Mouse (Mus musculus): ENCODE data around the gene Top1. TPM values are rescaled to one million over a fixed set of nuclear protein-coding genes. Genes with fewer than 3 reads are reported as not detected.

Gene Top1
- polyA plus RNA-seq, 1 experiment from 2014 or later, result 92.2 TPM

DNA sequence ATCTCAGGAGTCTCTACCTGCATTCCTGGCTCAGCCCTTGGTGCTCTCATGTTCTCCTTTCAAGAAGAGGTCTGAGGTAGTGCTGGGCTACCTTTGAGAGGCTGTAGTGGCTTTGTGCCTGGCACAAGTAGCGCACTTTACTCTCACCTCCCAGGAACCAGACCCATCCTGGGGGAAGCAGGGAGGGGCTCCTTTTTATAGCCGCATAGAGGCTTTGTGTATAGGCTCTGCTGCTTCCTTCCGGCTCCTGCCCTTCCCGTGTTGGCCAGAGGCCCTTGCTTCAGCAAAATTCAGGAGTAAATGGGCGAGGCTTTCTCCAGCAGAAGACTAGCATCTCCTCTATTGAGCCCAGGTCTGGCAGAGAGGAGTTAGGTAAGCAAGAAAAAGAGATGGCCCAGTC, 92.7 kb downstream of the Top1 start:
- 62% methylated on average over 5 of the region's 5 CpGs for WGBS
- Histone ChIP-seq H3K4me2 (no peak overlapping the region), H3K4me3 (no peak overlapping the region), H3K4me1 (replicated peaks) (peaks cover 96% of the 10 kb centered on the region), H3K27me3 (no peaks in the 10 kb centered on the region), H3K9me3 (no peaks in the 10 kb centered on the region), H3K27ac (replicated peaks) (0 out of 2 replicates have a peak overlapping the region, but pooled peaks have one; percentile 7), H3K9ac (no peak overlapping the region), H3K36me3 (peaks cover 60% of the 10 kb centered on the region)
- no peak for ATAC-seq (ENCODE audit: low read depth)

DNA sequence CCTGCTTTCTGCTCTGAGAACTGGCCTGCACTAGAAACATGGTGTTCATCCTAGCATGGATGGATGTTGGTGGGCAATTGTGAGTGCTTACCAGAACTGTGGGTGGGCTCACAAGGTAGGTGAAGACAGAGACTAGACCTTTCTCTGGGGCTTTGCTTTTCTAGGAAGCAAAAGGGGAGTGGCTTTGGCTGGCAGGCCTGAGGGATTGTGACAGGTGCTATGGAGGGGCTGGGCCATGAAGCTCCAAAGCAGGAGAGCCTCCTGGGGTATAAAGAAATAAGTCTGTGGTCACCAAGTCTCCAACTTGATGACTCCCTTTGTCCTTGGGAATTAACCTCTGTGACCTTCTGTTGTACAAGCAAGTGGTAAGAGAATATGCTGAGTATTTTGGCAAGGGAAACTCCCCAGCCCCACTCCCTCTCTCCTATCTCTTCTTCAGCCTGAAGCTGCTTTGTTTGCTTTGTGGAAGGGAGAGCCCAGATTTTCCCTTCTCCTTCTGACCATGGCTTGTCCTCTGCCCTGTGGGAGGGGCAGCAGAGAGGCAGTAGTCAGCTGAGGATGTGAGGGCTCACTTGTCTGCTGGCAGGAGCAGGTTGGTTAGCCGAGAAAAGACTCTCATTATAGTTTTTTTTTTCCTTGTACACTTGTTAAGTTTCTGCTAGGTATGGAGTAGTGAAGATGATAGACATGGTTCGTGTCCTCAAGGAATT, 94.1 kb downstream of the Top1 start:
- WGBS, result 61% methylated on average over 2 of the region's 2 CpGs
- no peaks in the 10 kb centered on the region for H3K9me3 ChIP-seq
- peaks cover 96% of the 10 kb centered on the region for H3K4me1 ChIP-seq (replicated peaks)
- peaks cover 51% of the 10 kb centered on the region for H3K36me3 ChIP-seq
- no peak overlapping the region for H3K9ac ChIP-seq
- peak overlapping the region; percentile 18; the same call in 1 of the 2 replicates for H3K27ac ChIP-seq (replicated peaks)
- H3K4me3 ChIP-seq, result no peak overlapping the region
- ATAC-seq (ENCODE audit: low read depth), result no peak
- no peaks in the 10 kb centered on the region for H3K27me3 ChIP-seq
- H3K4me2 ChIP-seq, result no peak overlapping the region

DNA sequence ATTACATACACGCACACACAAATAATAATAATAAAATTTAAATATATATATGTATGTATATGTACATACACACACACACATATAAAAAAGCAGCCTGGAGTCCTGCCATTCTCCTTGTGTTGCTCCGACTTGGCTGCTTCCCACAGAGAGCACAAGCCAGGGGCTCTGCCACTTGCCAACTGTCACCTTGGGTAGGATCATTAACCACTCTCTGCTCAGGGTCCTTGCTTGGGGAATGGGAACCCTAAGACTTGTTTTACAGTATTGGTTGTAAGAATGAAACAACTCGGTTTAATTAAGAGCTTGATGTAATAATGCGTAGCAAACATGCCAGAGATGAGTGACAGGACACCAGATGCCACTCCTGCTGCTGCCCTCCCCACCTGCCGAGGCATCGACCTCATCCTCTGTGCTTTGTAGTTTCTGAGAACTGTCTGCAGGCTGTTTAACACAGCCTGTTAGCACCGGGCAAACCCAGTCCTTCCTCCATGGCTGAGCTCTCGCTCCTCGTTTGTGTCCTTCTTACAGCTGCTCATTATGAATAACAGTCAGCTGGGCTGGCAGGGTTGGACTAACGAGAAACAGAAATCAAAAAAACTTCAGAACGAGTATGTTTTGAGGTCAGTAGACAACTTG, 95.0 kb downstream of the Top1 start:
- WGBS, result 64% methylated on average over 11 of the region's 11 CpGs
- peak overlapping the region; percentile 18; the same call in 1 of the 2 replicates for H3K27ac ChIP-seq (replicated peaks)
- ATAC-seq (ENCODE audit: low read depth), result no peak
- no peaks in the 10 kb centered on the region for H3K9me3 ChIP-seq
- no peak overlapping the region for H3K4me3 ChIP-seq
- H3K36me3 ChIP-seq, result peaks cover 46% of the 10 kb centered on the region
- no peaks in the 10 kb centered on the region for H3K27me3 ChIP-seq
- H3K4me2 ChIP-seq, result no peak overlapping the region
- no peak overlapping the region for H3K9ac ChIP-seq
- peaks cover 95% of the 10 kb centered on the region for H3K4me1 ChIP-seq (replicated peaks)

DNA sequence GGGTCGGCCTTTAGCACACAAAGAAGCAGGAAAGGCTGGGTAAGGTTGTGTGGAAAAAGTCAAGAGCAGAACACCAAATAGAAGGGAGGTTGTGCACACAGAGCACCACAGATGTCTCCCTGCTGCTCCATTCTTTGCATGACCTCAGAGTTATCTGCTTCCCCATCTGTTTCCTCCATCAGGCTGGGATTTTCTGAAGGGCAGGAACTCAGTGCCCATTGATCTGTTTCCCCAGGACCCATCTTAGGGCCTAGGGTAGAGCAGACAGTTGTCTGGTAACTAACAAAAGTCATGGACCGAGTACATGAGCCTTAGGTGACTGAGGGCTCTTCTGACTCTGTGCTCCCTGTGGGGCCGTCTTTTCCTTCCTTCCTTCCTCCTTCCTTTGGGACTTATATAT, 95.9 kb downstream of the Top1 start:
- Histone ChIP-seq H3K4me2 (no peak overlapping the region), H3K9ac (no peak overlapping the region), H3K9me3 (no peaks in the 10 kb centered on the region), H3K27ac (replicated peaks) (peak overlapping the region; percentile 18; the same call in 1 of the 2 replicates), H3K4me3 (no peak overlapping the region), H3K27me3 (no peaks in the 10 kb centered on the region), H3K36me3 (peaks cover 44% of the 10 kb centered on the region), H3K4me1 (replicated peaks) (peaks cover 85% of the 10 kb centered on the region)
- no peak for ATAC-seq (ENCODE audit: low read depth)
- 81% methylated on average over 3 of the region's 3 CpGs for WGBS

DNA sequence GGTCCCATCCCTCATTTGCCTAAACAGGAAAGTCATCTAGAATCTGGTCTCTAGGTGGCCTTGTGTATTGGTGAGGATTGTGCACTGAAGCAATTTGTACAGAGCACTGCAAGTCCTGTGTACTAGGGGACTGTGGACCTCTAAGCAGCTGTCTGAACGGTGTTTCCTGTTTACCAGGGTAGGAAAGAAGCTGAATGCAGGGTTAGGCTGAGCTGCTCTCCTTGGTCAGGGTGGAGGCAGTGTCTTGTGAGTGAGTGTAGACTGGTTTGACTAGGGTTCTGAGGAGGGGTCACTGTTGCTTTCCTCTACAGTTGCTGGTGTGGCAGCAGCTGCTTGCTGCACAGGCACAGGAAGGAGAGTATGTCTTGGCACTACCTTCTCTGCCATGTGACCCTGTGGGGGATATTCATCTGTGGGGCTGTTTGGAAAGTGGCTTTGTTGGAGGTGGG, 96.5 kb downstream of the Top1 start:
- 81% methylated on average over 1 of the region's 1 CpGs for WGBS
- Histone ChIP-seq H3K4me2 (no peak overlapping the region), H3K4me3 (no peak overlapping the region), H3K27me3 (no peaks in the 10 kb centered on the region), H3K9me3 (no peaks in the 10 kb centered on the region), H3K4me1 (replicated peaks) (peaks cover 80% of the 10 kb centered on the region), H3K9ac (0 out of 2 replicates have a peak overlapping the region, but pooled peaks have one; percentile 26), H3K36me3 (peaks cover 45% of the 10 kb centered on the region), H3K27ac (replicated peaks) (peak overlapping the region; percentile 49)
- ATAC-seq (ENCODE audit: low read depth), result no peak

DNA sequence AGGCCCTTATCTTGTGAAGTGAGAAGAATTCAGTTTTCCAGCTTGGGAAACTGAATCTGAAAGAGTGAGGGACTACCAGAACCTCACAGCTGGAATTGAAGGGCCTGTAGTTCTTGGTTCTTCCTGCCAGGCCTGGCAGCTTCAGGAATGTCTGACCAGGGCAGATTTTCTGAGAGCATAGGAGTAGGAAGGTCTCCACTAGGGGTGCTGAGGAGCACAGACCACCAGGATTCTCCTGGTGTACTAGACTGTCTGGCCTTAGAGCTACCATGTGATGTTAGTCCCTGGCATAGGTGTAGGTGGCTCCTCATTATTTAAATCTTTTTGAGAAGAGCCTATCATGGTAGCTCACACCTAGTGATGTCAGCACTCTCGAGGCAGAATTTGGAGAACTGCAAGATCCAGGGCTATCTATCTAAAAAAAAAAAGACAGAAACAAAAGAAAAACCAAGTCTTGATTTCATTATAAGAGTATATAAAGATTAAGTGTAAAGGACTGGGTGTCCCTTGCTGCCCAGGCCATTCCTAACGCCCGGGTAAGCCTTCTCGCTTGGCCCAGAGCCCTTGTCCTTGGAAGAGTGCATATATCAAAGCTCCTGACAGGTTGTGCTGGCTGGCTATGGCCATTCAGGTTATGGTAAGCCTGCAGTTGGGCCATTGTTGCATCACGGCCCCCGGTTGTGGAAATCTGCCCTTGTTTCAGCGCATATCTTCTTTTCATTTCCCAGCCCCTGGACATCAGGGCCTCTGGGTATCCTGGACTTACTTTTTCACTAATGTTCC, 98.5 kb downstream of the Top1 start:
- Histone ChIP-seq H3K9me3 (no peaks in the 10 kb centered on the region), H3K4me2 (no peak overlapping the region), H3K4me1 (replicated peaks) (peaks cover 60% of the 10 kb centered on the region), H3K27me3 (no peaks in the 10 kb centered on the region), H3K36me3 (peaks cover 47% of the 10 kb centered on the region), H3K9ac (no peak overlapping the region), H3K27ac (replicated peaks) (peak overlapping the region; percentile 33; the same call in 1 of the 2 replicates), H3K4me3 (no peak overlapping the region)
- 77% methylated on average over 7 of the region's 7 CpGs for WGBS
- ATAC-seq (ENCODE audit: low read depth), result no peak

DNA sequence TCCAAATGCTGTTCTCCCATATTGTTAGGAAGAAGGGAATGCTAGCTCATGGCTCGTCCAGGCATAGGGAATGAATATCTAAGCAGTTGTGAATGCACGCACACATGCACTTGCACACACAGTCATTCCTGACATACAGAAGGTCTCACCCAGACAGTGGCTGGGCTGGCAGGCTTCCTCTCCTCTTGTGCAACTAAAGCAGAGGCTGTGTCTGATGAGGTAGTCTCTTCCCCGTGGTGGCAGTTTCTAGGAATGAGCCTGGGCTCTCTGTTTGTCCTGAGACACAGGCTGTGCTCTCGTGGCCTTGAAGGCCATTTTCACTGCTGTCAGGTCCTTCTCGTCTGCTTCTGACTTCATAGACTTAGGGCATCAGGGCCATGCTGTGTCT, 99.1 kb downstream of the Top1 start:
- Histone ChIP-seq H3K4me1 (replicated peaks) (peaks cover 55% of the 10 kb centered on the region), H3K36me3 (peaks cover 47% of the 10 kb centered on the region)
- ATAC-seq (ENCODE audit: low read depth), result no peak

DNA sequence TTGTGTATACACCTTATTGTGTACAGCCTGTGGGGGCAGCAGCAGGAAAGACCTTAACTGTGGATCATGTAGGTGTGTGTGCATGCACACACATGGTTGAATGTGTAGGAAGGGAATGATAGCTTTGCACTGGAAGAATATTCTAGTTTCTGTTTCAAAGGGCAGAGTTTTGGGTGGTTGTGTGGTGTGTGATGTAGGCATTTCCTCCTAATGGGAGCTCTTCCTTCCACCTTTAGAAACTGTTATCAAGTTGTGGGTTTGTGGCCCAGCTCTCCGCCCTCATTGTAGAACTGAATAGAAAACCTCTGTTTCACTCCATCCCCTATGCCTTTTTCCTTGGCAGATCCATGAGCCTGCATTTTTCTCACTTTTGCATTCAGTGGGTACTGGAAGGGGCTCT, 99.8 kb downstream of the Top1 start:
- no peaks in the 10 kb centered on the region for H3K27me3 ChIP-seq
- peak overlapping the region; percentile 18; the same call in 1 of the 2 replicates for H3K27ac ChIP-seq (replicated peaks)
- H3K9me3 ChIP-seq, result no peaks in the 10 kb centered on the region
- H3K4me3 ChIP-seq, result no peak overlapping the region
- WGBS, result 95% methylated on average over 1 of the region's 1 CpGs
- ATAC-seq (ENCODE audit: low read depth), result no peak
- H3K4me2 ChIP-seq, result no peak overlapping the region
- peaks cover 52% of the 10 kb centered on the region for H3K36me3 ChIP-seq
- peaks cover 48% of the 10 kb centered on the region for H3K4me1 ChIP-seq (replicated peaks)
- H3K9ac ChIP-seq, result no peak overlapping the region

More for the DNA sequence above, 99.1 kb downstream of the Top1 start:
- peak overlapping the region; percentile 33; the same call in 1 of the 2 replicates for H3K27ac ChIP-seq (replicated peaks)
- H3K27me3 ChIP-seq, result no peaks in the 10 kb centered on the region
- H3K9ac ChIP-seq, result no peak overlapping the region
- no peak overlapping the region for H3K4me2 ChIP-seq
- 89% methylated on average over 5 of the region's 5 CpGs for WGBS
- no peaks in the 10 kb centered on the region for H3K9me3 ChIP-seq
- no peak overlapping the region for H3K4me3 ChIP-seq

DNA sequence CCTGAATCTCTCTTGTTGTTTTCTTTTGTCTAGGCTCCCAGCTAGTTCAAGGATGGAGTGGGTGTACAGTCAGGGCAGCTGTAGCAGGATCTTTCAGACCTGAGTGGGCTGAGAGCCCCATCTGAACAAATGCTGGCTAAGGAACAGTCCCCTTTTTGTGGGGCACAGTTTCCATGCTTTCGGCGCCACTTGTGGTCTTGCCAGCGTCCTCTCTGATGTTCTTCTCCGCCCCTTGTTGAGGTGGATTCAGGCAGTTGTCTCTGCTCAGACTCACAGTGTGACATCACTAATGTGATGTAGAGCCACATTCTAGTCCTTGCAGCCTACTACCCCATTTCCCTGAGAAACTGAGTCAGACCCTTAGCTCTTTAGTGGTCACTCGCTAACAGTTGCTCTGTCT, 100.9 kb downstream of the Top1 start:
- Histone ChIP-seq H3K27ac (replicated peaks) (no peak overlapping the region), H3K9me3 (no peaks in the 10 kb centered on the region), H3K4me2 (no peak overlapping the region), H3K36me3 (peaks cover 63% of the 10 kb centered on the region), H3K4me3 (no peak overlapping the region), H3K4me1 (replicated peaks) (peaks cover 36% of the 10 kb centered on the region), H3K9ac (no peak overlapping the region), H3K27me3 (no peaks in the 10 kb centered on the region)
- WGBS, result 93% methylated on average over 5 of the region's 5 CpGs
- no peak for ATAC-seq (ENCODE audit: low read depth)

DNA sequence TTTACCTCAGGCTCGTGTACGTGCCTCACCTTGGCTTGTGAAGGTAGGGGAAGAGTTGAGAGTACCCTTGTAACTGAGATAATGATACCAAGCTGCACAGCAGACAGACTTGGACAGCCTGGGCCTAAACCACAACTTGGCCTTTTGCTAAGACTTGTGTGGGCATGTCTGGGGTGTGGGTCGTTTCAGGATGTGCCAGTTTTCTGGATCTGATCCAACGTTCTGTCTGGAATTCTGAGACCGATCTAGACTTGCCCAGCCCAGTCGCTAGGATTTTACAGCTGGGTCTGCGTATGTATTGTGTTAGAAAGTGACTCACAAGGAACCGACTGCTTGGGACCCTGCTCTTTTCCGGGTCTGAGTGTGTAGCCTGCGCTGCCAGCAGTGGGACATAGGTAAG, 101.4 kb downstream of the Top1 start:
- Histone ChIP-seq H3K4me1 (replicated peaks) (peaks cover 32% of the 10 kb centered on the region), H3K9ac (no peak overlapping the region), H3K4me3 (no peak overlapping the region), H3K27ac (replicated peaks) (no peak overlapping the region), H3K4me2 (no peak overlapping the region), H3K36me3 (peaks cover 68% of the 10 kb centered on the region), H3K27me3 (no peaks in the 10 kb centered on the region), H3K9me3 (no peaks in the 10 kb centered on the region)
- WGBS, result 95% methylated on average over 10 of the region's 10 CpGs
- no peak for ATAC-seq (ENCODE audit: low read depth)

DNA sequence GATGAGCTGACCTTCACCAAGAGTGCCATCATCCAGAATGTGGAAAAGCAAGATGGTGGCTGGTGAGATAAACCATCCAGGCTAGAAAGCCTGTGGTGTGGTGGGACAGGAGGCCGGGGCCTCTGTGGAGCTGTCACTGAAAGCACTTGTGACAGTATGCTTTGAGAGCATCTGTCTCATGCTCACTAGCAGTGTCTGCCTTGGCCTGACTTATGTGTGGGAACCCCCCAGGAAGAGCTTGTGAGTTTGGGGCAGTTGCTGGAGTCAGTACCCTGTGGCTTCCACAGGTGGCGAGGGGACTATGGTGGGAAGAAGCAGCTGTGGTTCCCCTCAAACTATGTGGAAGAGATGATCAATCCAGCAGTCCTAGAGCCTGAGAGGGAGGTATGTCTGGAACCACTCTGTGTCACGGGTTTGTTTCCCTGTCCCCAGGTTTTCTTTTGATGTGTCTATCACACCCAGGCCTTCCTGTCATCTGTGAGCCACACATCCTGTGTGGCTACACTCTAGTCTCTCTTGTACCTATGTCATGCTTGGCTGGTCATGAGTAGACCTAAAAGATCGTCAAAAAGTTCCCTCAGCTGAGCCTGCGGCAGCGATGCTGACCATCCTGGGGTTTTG, 111.0 kb downstream of the Top1 start:
- Histone ChIP-seq H3K9me3 (no peaks in the 10 kb centered on the region), H3K9ac (no peak overlapping the region), H3K36me3 (peaks cover 100% of the 10 kb centered on the region), H3K4me2 (no peak overlapping the region), H3K4me1 (replicated peaks) (no peaks in the 10 kb centered on the region), H3K27ac (replicated peaks) (no peak overlapping the region), H3K27me3 (no peaks in the 10 kb centered on the region), H3K4me3 (no peak overlapping the region)
- WGBS, result 89% methylated on average over 6 of the region's 6 CpGs
- ATAC-seq (ENCODE audit: low read depth), result no peak

All from neural tube, embryonic 13.5 days (tissue).